Mouse (Mus musculus): Measurements from ENCODE around the gene Tspan9. TPM values are rescaled to one million over a fixed set of nuclear protein-coding genes. Genes with fewer than 3 reads are reported as not detected.

Tspan9 gene
- polyA plus RNA-seq, 1 experiment from 2014 or later, result 62.6 TPM

DNA sequence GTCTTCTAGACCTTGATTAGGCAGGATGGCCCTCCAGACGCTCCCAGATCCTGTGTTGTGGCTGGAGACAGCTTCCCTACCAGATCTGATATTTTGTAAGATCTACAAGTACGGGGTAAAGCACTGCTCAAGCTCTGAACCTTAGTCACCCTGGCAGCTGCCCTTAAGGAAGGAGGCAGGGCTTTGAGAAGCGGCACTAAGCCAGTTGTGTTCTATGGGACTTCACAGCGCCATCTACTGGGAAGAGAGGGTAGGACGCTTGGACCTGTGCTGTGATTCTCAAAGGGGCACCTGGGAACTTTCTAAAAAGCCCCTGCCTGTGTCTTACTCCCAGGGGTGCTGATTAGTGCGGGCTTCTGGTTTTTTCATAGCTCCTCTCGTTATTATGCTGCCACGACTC lies 222.7 kb downstream of the Tspan9 start:
- Histone ChIP-seq H3K4me2 (ENCODE audit: low read length) (no peak overlapping the region), H3K27me3 (replicated peaks; ENCODE audit: control insufficient read depth, insufficient read depth, low read length) (no peaks in the 10 kb centered on the region; the same call in 1 of the 2 replicates), H3K9me3 (ENCODE audit: control insufficient read depth, low read length) (no peaks in the 10 kb centered on the region), H3K9ac (ENCODE audit: low read depth, low read length) (no peak overlapping the region), H3K4me3 (ENCODE audit: low read length) (no peak overlapping the region), H3K27ac (ENCODE audit: low read depth, low read length) (no peak overlapping the region), H3K36me3 (ENCODE audit: control insufficient read depth, insufficient read depth, low read length) (no peaks in the 10 kb centered on the region), H3K4me1 (ENCODE audit: control insufficient read depth, insufficient read depth, low read depth, low read length) (no peaks in the 10 kb centered on the region)
- WGBS, result 5% methylated on average over 8 of the region's 8 CpGs
- 0 out of 2 replicates have a peak, but pooled peaks have one; percentile 24 for ATAC-seq

- no peak for ATAC-seq
- no peak overlapping the region for H3K9ac ChIP-seq (ENCODE audit: low read depth, low read length)
- H3K4me3 ChIP-seq (ENCODE audit: low read length), result no peak overlapping the region
- H3K27me3 ChIP-seq (replicated peaks; ENCODE audit: control insufficient read depth, insufficient read depth, low read length), result no peaks in the 10 kb centered on the region; the same call in 1 of the 2 replicates
- H3K4me1 ChIP-seq (ENCODE audit: control insufficient read depth, insufficient read depth, low read depth, low read length), result no peaks in the 10 kb centered on the region
- 82% methylated on average over 6 of the region's 6 CpGs for WGBS
- H3K9me3 ChIP-seq (ENCODE audit: control insufficient read depth, low read length), result no peaks in the 10 kb centered on the region
- no peak overlapping the region for H3K27ac ChIP-seq (ENCODE audit: low read depth, low read length)
- H3K4me2 ChIP-seq (ENCODE audit: low read length), result no peak overlapping the region
- no peaks in the 10 kb centered on the region for H3K36me3 ChIP-seq (ENCODE audit: control insufficient read depth, insufficient read depth, low read length)
Measured at GRCm38 (mm10) chr6:127919491-127919890, 223.9 kb downstream of the Tspan9 start.

DNA sequence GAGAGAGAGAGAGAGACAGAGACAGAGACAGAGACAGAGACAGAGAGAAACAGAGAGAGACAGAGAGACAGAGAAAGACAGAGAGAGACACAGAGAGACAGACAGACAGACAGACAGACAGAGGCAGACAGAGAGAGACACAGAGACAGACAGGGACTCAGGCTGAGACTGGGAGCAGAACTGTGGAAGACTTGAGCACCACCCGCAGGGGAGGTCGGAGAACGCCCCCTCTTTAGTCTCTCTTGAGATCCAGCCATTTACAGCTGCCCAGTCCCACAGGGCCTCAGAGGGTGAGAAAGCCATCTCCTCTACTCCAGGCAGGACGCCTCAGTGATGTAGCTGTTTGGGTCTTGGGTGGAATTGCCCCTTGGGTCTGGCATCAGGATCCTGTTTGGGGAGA lies 225.7 kb downstream of the Tspan9 start:
- no peak overlapping the region for H3K27ac ChIP-seq (ENCODE audit: low read depth, low read length)
- no peaks in the 10 kb centered on the region; the same call in 1 of the 2 replicates for H3K27me3 ChIP-seq (replicated peaks; ENCODE audit: control insufficient read depth, insufficient read depth, low read length)
- no peaks in the 10 kb centered on the region for H3K4me1 ChIP-seq (ENCODE audit: control insufficient read depth, insufficient read depth, low read depth, low read length)
- WGBS, result 79% methylated on average over 4 of the region's 4 CpGs
- no peak overlapping the region for H3K4me3 ChIP-seq (ENCODE audit: low read length)
- H3K9me3 ChIP-seq (ENCODE audit: control insufficient read depth, low read length), result no peaks in the 10 kb centered on the region
- no peak for ATAC-seq
- no peak overlapping the region for H3K9ac ChIP-seq (ENCODE audit: low read depth, low read length)
- no peak overlapping the region for H3K4me2 ChIP-seq (ENCODE audit: low read length)
- H3K36me3 ChIP-seq (ENCODE audit: control insufficient read depth, insufficient read depth, low read length), result no peaks in the 10 kb centered on the region

DNA sequence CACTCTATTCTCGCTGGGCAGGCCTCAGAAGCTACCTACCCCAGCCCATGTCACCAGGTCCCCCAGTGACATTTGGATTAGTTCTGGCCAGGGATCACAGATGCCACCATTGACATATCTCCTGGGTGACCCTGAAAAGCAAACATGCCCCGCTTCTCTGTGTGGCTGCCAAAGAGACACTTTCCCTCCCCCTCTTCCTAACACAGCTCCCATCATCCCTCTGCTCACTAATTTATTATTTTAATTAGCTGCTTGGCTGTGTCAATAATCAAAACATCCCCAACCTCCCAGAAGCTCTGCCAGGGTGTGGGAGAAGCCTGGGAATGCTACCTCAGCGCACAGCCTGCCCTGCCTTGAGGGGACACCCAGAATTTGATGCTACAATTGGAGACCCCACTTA lies 226.4 kb downstream of the Tspan9 start:
- Histone ChIP-seq H3K4me1 (ENCODE audit: control insufficient read depth, insufficient read depth, low read depth, low read length) (no peaks in the 10 kb centered on the region), H3K9ac (ENCODE audit: low read depth, low read length) (no peak overlapping the region), H3K27me3 (replicated peaks; ENCODE audit: control insufficient read depth, insufficient read depth, low read length) (no peaks in the 10 kb centered on the region; the same call in 1 of the 2 replicates), H3K4me3 (ENCODE audit: low read length) (no peak overlapping the region), H3K27ac (ENCODE audit: low read depth, low read length) (no peak overlapping the region), H3K9me3 (ENCODE audit: control insufficient read depth, low read length) (no peaks in the 10 kb centered on the region), H3K36me3 (ENCODE audit: control insufficient read depth, insufficient read depth, low read length) (no peaks in the 10 kb centered on the region), H3K4me2 (ENCODE audit: low read length) (no peak overlapping the region)
- WGBS, result 48% methylated on average over 3 of the region's 3 CpGs
- no peak for ATAC-seq

DNA sequence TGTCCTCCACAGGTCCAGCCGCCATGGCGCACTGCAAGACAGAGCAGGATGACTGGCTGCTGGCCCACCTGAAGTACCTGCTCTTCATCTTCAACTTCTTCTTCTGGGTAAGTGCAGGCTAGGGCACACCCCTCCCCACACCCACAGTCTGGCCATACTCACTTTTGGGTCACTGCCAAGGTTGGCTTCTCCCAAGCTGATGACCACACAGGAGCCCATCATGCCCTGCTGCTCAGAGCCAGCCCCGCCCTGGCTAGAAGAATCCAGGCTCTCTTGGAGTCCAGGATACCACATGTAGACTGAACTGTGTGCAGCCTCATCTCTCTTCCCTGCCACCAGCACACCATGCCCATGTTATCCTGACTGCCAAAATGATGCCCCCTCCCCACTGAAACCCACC lies 230.5 kb downstream of the Tspan9 start:
- WGBS, result 91% methylated on average over 3 of the region's 3 CpGs
- H3K27ac ChIP-seq (ENCODE audit: low read depth, low read length), result no peak overlapping the region
- no peak overlapping the region for H3K4me2 ChIP-seq (ENCODE audit: low read length)
- H3K4me1 ChIP-seq (ENCODE audit: control insufficient read depth, insufficient read depth, low read depth, low read length), result no peaks in the 10 kb centered on the region
- no peak overlapping the region for H3K9ac ChIP-seq (ENCODE audit: low read depth, low read length)
- ATAC-seq, result no peak
- H3K9me3 ChIP-seq (ENCODE audit: control insufficient read depth, low read length), result no peaks in the 10 kb centered on the region
- H3K36me3 ChIP-seq (ENCODE audit: control insufficient read depth, insufficient read depth, low read length), result no peaks in the 10 kb centered on the region
- H3K4me3 ChIP-seq (ENCODE audit: low read length), result no peak overlapping the region
- H3K27me3 ChIP-seq (replicated peaks; ENCODE audit: control insufficient read depth, insufficient read depth, low read length), result no peaks in the 10 kb centered on the region

DNA sequence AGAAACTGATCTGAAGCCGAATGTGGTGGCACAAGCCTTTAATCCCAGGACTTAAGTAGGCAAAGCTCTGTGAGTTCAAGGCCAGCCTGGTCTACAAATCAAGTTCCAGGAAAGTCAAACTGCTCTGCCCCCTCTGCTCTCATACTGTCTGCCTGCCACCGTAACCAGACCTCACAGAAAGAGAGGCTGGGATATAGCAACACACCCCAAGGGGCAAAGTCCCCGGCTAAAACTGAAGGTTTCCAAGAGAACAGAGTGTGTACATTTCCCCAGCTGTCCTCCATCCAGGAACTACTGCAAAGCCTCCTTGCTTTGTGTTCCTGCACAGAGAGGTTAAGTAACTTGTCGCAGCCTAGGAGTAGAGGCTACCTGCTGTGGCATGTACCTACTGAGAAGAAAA lies 231.7 kb downstream of the Tspan9 start:
- H3K4me3 ChIP-seq (ENCODE audit: low read length), result no peak overlapping the region
- no peaks in the 10 kb centered on the region for H3K36me3 ChIP-seq (ENCODE audit: control insufficient read depth, insufficient read depth, low read length)
- H3K9me3 ChIP-seq (ENCODE audit: control insufficient read depth, low read length), result no peaks in the 10 kb centered on the region
- H3K9ac ChIP-seq (ENCODE audit: low read depth, low read length), result no peak overlapping the region
- no peak overlapping the region for H3K4me2 ChIP-seq (ENCODE audit: low read length)
- no peak overlapping the region for H3K27ac ChIP-seq (ENCODE audit: low read depth, low read length)
- 69% methylated on average over 4 of the region's 4 CpGs for WGBS
- no peaks in the 10 kb centered on the region for H3K4me1 ChIP-seq (ENCODE audit: control insufficient read depth, insufficient read depth, low read depth, low read length)
- no peak for ATAC-seq
- no peaks in the 10 kb centered on the region for H3K27me3 ChIP-seq (replicated peaks; ENCODE audit: control insufficient read depth, insufficient read depth, low read length)

Small RNA genes lying within 50 kb of the gene (microRNA-seq; reads per million reads assigned to microRNA genes)
- not detected for gene Gm26338

Other genes with a start within 250 kb of the Tspan9 start
- gene Tead4, start 157.2 kb upstream of the Tspan9 start, polyA plus RNA-seq (2015; fragmentation: Nextera tagmentation; extraction: Ambion mirVana), result 0.81 and 1.5 TPM in 2 replicates
- 17.7 and 19.9 TPM in 2 replicates for gene Tulp3, start 212.3 kb upstream of the Tspan9 start, polyA plus RNA-seq (2015; fragmentation: Nextera tagmentation; extraction: Ambion mirVana)
- gene Rhno1, start 219.3 kb upstream of the Tspan9 start, polyA plus RNA-seq (2015; fragmentation: Nextera tagmentation; extraction: Ambion mirVana), result 67.4 and 82.0 TPM in 2 replicates
- gene Foxm1, start 219.4 kb upstream of the Tspan9 start, polyA plus RNA-seq (2015; fragmentation: Nextera tagmentation; extraction: Ambion mirVana), result 7.2 and 9.5 TPM in 2 replicates
- gene Tex52, start 231.9 kb upstream of the Tspan9 start, polyA plus RNA-seq (2015; fragmentation: Nextera tagmentation; extraction: Ambion mirVana), result 0.61 and 0.82 TPM in 2 replicates
- not detected in 2 replicates for gene Gm44596, start 231.9 kb upstream of the Tspan9 start, polyA plus RNA-seq (2015; fragmentation: Nextera tagmentation; extraction: Ambion mirVana)